Mouse (Mus musculus) embryonic fibroblast, embryonic 13.5 days (primary cell): ENCODE measurements around the gene Pcx.

Experiments
- CTCF ChIP-seq: IDR thresholded peaks from 2 replicates; pipeline ENCODE4 v1.5.1; 2011; ENCODE audit warnings: mild to moderate bottlenecking, control low read depth, low read length, moderate library complexity, borderline replicate concordance; ENCODE audit not compliant: insufficient read depth
- POLR2A ChIP-seq: IDR thresholded peaks from 2 replicates; pipeline ENCODE4 v1.6.1; 2011; ENCODE audit warnings: low read depth, mild to moderate bottlenecking, control low read depth, low read length, moderate library complexity

- TF ChIP-seq CTCF (no peak), POLR2A (no peak)
Measured at GRCm38 (mm10) chr19:4491080-4491695, 19.1 kb upstream of the Pcx start.
